Mouse (Mus musculus) kidney, adult 8-10 months (tissue): ENCODE results near the gene Mtus2.

Experiments
- DNase-seq, 2 experiments: peaks; one replicate each; pipeline ENCODE4 v3.0.0; 2022

Gene Mtus2

DNA sequence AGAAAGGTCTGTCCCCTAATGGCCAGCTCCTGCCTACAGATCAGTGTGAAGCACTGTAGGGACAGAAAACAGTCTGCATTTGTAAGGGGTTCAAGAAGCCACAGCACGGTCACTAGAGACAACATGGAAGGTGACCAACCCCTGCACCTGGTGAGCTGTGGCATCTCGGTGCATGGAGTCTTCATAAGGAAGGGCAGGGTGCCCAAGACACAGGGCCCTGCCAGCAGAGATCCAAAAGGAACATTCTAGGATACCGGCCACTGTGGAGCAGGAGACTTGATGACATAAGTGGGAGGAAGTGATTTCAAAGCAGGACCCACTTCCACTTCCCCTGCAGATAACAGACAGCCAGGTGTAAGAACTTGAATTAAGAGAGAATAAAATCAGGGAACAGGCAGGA is 398.7 kb downstream of the Mtus2 start:
- DNase-seq = no peak

GRCm38 (mm10) chr5:148357168-148357567 is 400.0 kb downstream of the Mtus2 start:
- no peak for DNase-seq

GRCm38 (mm10) chr5:148359131-148359530 is 402.0 kb downstream of the Mtus2 start:
- DNase-seq = no peak

DNA sequence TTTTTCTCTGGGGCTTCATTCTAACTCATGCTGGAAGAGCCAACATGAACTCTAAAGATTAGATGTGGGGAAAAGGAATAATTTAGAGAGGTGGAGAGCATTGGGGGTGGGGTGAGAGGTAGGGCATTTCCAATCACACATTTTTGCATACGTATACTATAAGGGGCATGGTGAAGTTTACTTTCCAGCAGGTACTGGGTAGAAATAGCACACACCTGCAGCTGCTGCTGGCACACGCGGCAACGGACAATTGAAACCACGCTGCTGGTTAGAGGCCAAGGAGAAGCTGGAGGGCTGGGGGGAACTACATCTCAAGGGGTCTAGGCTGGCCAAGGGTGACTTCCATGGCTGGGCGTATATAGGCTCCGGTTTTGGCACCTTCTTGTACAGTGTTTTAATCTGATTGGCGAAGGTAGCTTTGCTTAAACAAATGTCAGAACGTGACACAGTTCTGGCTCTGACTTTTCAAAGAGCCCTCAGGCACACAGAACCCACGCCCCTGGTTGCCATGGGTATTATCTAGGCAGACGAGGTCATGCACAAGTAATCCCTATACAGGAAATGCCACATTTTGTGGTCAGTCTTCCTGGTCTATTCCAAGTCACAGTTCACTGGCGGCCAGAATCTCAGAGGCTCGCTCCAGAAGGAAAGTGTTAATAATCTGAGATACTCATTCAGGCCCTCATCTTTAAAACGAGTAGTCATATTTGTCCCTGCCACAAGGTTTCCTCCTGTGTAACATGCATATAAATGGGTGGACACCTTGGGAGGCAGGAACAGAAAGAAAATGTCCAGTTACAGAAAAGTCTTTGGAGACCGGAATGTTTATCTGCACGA is 404.0 kb downstream of the Mtus2 start:
- peak; percentile 30 to 37 for DNase-seq

- no peak for DNase-seq
Measured at GRCm38 (mm10) chr5:148361759-148362010, 404.6 kb downstream of the Mtus2 start.

DNA sequence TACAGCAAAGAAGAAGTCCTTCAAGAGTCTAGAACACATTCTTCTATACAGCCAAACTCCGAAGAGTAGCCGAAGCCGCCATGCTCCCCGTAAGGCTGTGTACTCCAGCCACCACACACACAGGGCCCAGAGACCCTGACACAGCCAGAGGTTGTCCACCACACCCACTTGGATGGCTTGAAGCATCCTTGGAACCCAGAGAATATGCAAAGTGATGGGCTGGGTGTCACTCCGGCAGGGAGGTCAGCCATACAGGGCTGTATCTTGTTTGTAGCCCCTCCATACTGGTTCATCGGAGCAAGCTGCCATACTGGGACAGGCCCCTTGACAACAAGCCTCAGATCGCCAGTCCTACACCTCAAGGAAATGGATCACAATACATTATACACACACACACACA is 405.2 kb downstream of the Mtus2 start:
- no peak for DNase-seq

- DNase-seq = no peak
Measured at GRCm38 (mm10) chr5:148363441-148364113, 406.5 kb downstream of the Mtus2 start.
